Mouse (Mus musculus) heart, postnatal 0 days (tissue): ENCODE data around the gene Pcbp3. TPM values are rescaled to one million over a fixed set of nuclear protein-coding genes. Genes with fewer than 3 reads are reported as not detected.

ENCODE experiments used
- ATAC-seq: fragments of 200-750 bp; cut with Nextera tagmentation; 2 replicates; pipeline ENCODE4 v1.8.0; 2017; ENCODE audit warnings: low read depth, moderate number of reproducible peaks, moderate library complexity; ENCODE audit not compliant: insufficient read depth
- DNase-seq: peaks from one replicate; pipeline ENCODE4 v3.0.0-alpha.2; 2016; ENCODE audit warnings: low spot score
- H3K27ac ChIP-seq: fragments of 300-500 bp; sonication (generic); 2 replicates; pipeline ENCODE4 v1.5.1; 2014; ENCODE audit warnings: low read depth, mild to moderate bottlenecking
- H3K27me3 ChIP-seq: fragments of 300-500 bp; sonication (generic); 2 replicates; pipeline ENCODE4 v1.6.1; 2014; ENCODE audit warnings: low read length, mixed read lengths; ENCODE audit not compliant: control insufficient read depth, insufficient read depth
- H3K36me3 ChIP-seq: fragments of 300-500 bp; sonication (generic); replicated peaks from 2 replicates; pipeline ENCODE4 v1.6.1; 2014; ENCODE audit warnings: low read length, mixed read lengths; ENCODE audit not compliant: control insufficient read depth, insufficient read depth
- H3K4me1 ChIP-seq: fragments of 300-500 bp; sonication (generic); 2 replicates; pipeline ENCODE4 v1.6.1; 2014; ENCODE audit warnings: antibody characterized with exemption; ENCODE audit not compliant: control insufficient read depth, insufficient read depth
- H3K4me2 ChIP-seq: fragments of 300-500 bp; sonication (generic); 2 replicates; pipeline ENCODE4 v1.6.1; 2014; ENCODE audit warnings: low read depth, mild to moderate bottlenecking, low read length, moderate library complexity
- H3K4me3 ChIP-seq: fragments of 300-500 bp; sonication (generic); 2 replicates; pipeline ENCODE4 v1.5.1; 2014; ENCODE audit warnings: low read depth, low read length
- H3K9ac ChIP-seq: fragments of 300-500 bp; sonication (generic); replicated peaks from 2 replicates; pipeline ENCODE4 v1.6.1; 2014; ENCODE audit warnings: low read depth, low read length, mixed read lengths
- H3K9me3 ChIP-seq: fragments of 300-500 bp; sonication (generic); replicated peaks from 2 replicates; pipeline ENCODE4 v1.6.1; 2016; ENCODE audit warnings: low read length; ENCODE audit not compliant: control insufficient read depth
- CTCF ChIP-seq: IDR thresholded peaks from 2 replicates; pipeline ENCODE4 v1.5.1; 2016; ENCODE audit warnings: antibody characterized with exemption, control low read depth, low read depth
- EP300 ChIP-seq: IDR thresholded peaks from 2 replicates; pipeline ENCODE4 v1.6.1; 2016; ENCODE audit warnings: antibody characterized with exemption, low read depth
- WGBS: fragments of 180-500 bp; shearing (Covaris S2); extraction: QIAGEN DNeasy Blood & Tissue Kit; methylation state at CpG from one replicate; pipeline ENCODE4 v1.1.7; 2014; 5-methylcytosine and 5-hydroxymethylcytosine counted together
- polyA plus RNA-seq: library from polyadenylated mRNA; unstranded; fragments of >200 nt; fragmentation: Nextera tagmentation; extraction: Ambion mirVana; gene quantifications from 2 replicates; pipeline ENCODE4 v1.2.1, GENCODE M21; 2015
- total RNA-seq: library from RNA; depleted of rRNA; stranded (reverse); fragments of >200 nt; gene quantifications from 2 replicates; pipeline ENCODE4 v1.2.3, GENCODE M21; 2014; ENCODE audit warnings: low replicate concordance

Pcbp3 gene
- total and polyA plus RNA-seq, 2 experiments from 2014 or later, result 5.6 to 5.9 TPM

GRCm38 (mm10) chr10:76785312-76785711 lies 176.4 kb downstream of the Pcbp3 start:
- H3K36me3 ChIP-seq, result no peaks in the 10 kb centered on the region
- DNase-seq (no peak), ATAC-seq (no peak)
- H3K4me2 ChIP-seq, result no peak overlapping the region
- no peak overlapping the region for H3K4me3 ChIP-seq
- H3K9me3 ChIP-seq, result no peaks in the 10 kb centered on the region
- no peak overlapping the region for H3K9ac ChIP-seq
- TF ChIP-seq EP300, result no peak
- TF ChIP-seq CTCF, result no peak
- H3K4me1 ChIP-seq, result no peaks in the 10 kb centered on the region
- WGBS, result 85% methylated on average over 6 of the region's 6 CpGs
- no peaks in the 10 kb centered on the region for H3K27me3 ChIP-seq
- no peak overlapping the region for H3K27ac ChIP-seq

- Histone ChIP-seq H3K27me3 (no peaks in the 10 kb centered on the region), H3K9me3 (no peaks in the 10 kb centered on the region), H3K27ac (no peak overlapping the region), H3K4me1 (no peaks in the 10 kb centered on the region), H3K4me3 (no peak overlapping the region), H3K36me3 (no peaks in the 10 kb centered on the region), H3K4me2 (no peak overlapping the region), H3K9ac (no peak overlapping the region)
- DNase-seq (no peak), ATAC-seq (no peak)
- TF ChIP-seq EP300, result no peak
- no peak for TF ChIP-seq CTCF
- WGBS, result 87% methylated on average over 5 of the region's 5 CpGs
Observed at GRCm38 (mm10) chr10:76779225-76779624, 182.5 kb downstream of the Pcbp3 start.

- no peak for TF ChIP-seq CTCF
- no peak for TF ChIP-seq EP300
- no peaks in the 10 kb centered on the region for H3K36me3 ChIP-seq
- no peak overlapping the region for H3K4me2 ChIP-seq
- no peak overlapping the region for H3K9ac ChIP-seq
- WGBS, result 55% methylated on average over 3 of the region's 3 CpGs
- H3K27me3 ChIP-seq, result no peaks in the 10 kb centered on the region
- peak; percentile 75 for ATAC-seq
- H3K27ac ChIP-seq, result no peak overlapping the region
- H3K9me3 ChIP-seq, result no peaks in the 10 kb centered on the region
- peak; percentile 6 for DNase-seq
- no peak overlapping the region for H3K4me3 ChIP-seq
- no peaks in the 10 kb centered on the region for H3K4me1 ChIP-seq
Observed at GRCm38 (mm10) chr10:76771624-76772023, 190.1 kb downstream of the Pcbp3 start.

GRCm38 (mm10) chr10:76771086-76771485 lies 190.6 kb downstream of the Pcbp3 start:
- Histone ChIP-seq H3K4me1 (no peaks in the 10 kb centered on the region), H3K9ac (no peak overlapping the region), H3K4me3 (no peak overlapping the region), H3K27ac (no peak overlapping the region), H3K9me3 (no peaks in the 10 kb centered on the region), H3K4me2 (no peak overlapping the region), H3K36me3 (no peaks in the 10 kb centered on the region), H3K27me3 (no peaks in the 10 kb centered on the region)
- no peak for ATAC-seq
- TF ChIP-seq CTCF, result no peak
- no peak for TF ChIP-seq EP300
- no peak for DNase-seq
- WGBS, result 64% methylated on average over 5 of the region's 5 CpGs

GRCm38 (mm10) chr10:76769581-76769980 lies 192.1 kb downstream of the Pcbp3 start:
- ATAC-seq (no peak), DNase-seq (no peak)
- no peaks in the 10 kb centered on the region for H3K9me3 ChIP-seq
- no peaks in the 10 kb centered on the region for H3K36me3 ChIP-seq
- TF ChIP-seq CTCF (no peak), EP300 (no peak)
- no peak overlapping the region for H3K4me2 ChIP-seq
- no peak overlapping the region for H3K9ac ChIP-seq
- no peak overlapping the region for H3K4me3 ChIP-seq
- no peaks in the 10 kb centered on the region for H3K27me3 ChIP-seq
- 84% methylated on average over 6 of the region's 6 CpGs for WGBS
- H3K27ac ChIP-seq, result no peak overlapping the region
- no peaks in the 10 kb centered on the region for H3K4me1 ChIP-seq

GRCm38 (mm10) chr10:76766196-76766595 lies 195.5 kb downstream of the Pcbp3 start:
- no peak for TF ChIP-seq CTCF
- no peak for TF ChIP-seq EP300
- Histone ChIP-seq H3K4me3 (no peak overlapping the region), H3K27ac (no peak overlapping the region), H3K9me3 (no peaks in the 10 kb centered on the region), H3K9ac (no peak overlapping the region), H3K4me1 (no peaks in the 10 kb centered on the region), H3K4me2 (no peak overlapping the region), H3K27me3 (no peaks in the 10 kb centered on the region), H3K36me3 (no peaks in the 10 kb centered on the region)
- 89% methylated on average over 1 of the region's 1 CpGs for WGBS
- DNase-seq, result no peak
- ATAC-seq, result no peak
